Mouse (Mus musculus) MEL (cell line): ENCODE measurements around the gene Rnase4.
A peak's percentile ranks its signal among the peaks of the same experiment; 100 is the strongest.

Experiments used
- CTCF ChIP-seq, 3 experiments: IDR thresholded peaks in 2 of 3; conservative IDR thresholded peaks in 1 of 3; 2 replicates each; pipeline ENCODE4 v1.5.1; 2011 to 2012; ENCODE audit warnings: low read length in 3 of 3, low read depth in 2 of 3, mild to moderate bottlenecking in 2 of 3, improper control_type of control experiment in 1 of 3, inconsistent platforms in 1 of 3, mixed read lengths in 1 of 3, moderate library complexity in 1 of 3; ENCODE audit not compliant: control insufficient read depth in 1 of 3, insufficient read depth in 1 of 3, poor library complexity in 1 of 3, severe bottlenecking in 1 of 3
- ELF1 ChIP-seq: IDR thresholded peaks from 2 replicates; pipeline ENCODE4 v1.6.1; 2014; ENCODE audit warnings: low read depth, mild to moderate bottlenecking, inconsistent platforms, low read length, improper control_type of control experiment, moderate library complexity
- EP300 ChIP-seq, 2 experiments: IDR thresholded peaks; 2 replicates each; pipeline ENCODE4 v1.6.1; 2011; ENCODE audit warnings: improper control_type of control experiment in 2 of 2, low read length in 2 of 2, low read depth in 1 of 2, mild to moderate bottlenecking in 1 of 2
- HCFC1 ChIP-seq: IDR thresholded peaks from 2 replicates; pipeline ENCODE4 v1.6.1; 2012; ENCODE audit warnings: low read depth, mild to moderate bottlenecking, inconsistent platforms, low read length, improper control_type of control experiment, moderate library complexity
- POLR2A ChIP-seq, 2 experiments: IDR thresholded peaks; 2 replicates each; pipeline ENCODE4 v1.6.1; 2011 to 2012; ENCODE audit warnings: low read length in 2 of 2, mild to moderate bottlenecking in 2 of 2, control low read depth in 1 of 2, improper control_type of control experiment in 1 of 2, low read depth in 1 of 2, moderate library complexity in 1 of 2; ENCODE audit not compliant: control insufficient read depth in 1 of 2, insufficient read depth in 1 of 2, poor library complexity in 1 of 2
- SIN3A ChIP-seq: IDR thresholded peaks from 2 replicates; pipeline ENCODE4 v1.6.1; 2012; ENCODE audit warnings: low read length, improper control_type of control experiment, inconsistent platforms
- TBP ChIP-seq: IDR thresholded peaks from 2 replicates; pipeline ENCODE4 v1.8.0; 2011; ENCODE audit warnings: low read depth, low read length, improper control_type of control experiment
- ZNF384 ChIP-seq: IDR thresholded peaks from 2 replicates; pipeline ENCODE4 v1.6.1; 2012; ENCODE audit warnings: low read depth, mild to moderate bottlenecking, inconsistent platforms, low read length, improper control_type of control experiment

- TF ChIP-seq CTCF (IDR thresholded peaks at IDR 0.05 in 2 of 3, conservative IDR thresholded peaks at IDR 0.05 in 1 of 3; ENCODE audit: control insufficient read depth in 1 of 3, insufficient read depth in 1 of 3, low read depth in 2 of 3, low read length in 3 of 3, poor library complexity in 1 of 3, severe bottlenecking in 1 of 3) (peak; percentile 70 to 96 (median 90)), TBP (no peak), POLR2A (IDR thresholded peaks at IDR 0.05; ENCODE audit: control insufficient read depth in 1 of 2, insufficient read depth in 1 of 2, low read depth in 1 of 2, low read length in 2 of 2, poor library complexity in 1 of 2) (no peak), SIN3A (peak; percentile 34; the same call in 1 of the 2 replicates), ELF1 (no peak), EP300 (IDR thresholded peaks at IDR 0.05; ENCODE audit: low read depth in 1 of 2, low read length in 2 of 2) (no peak), ZNF384 (no peak), HCFC1 (no peak)
Measured at GRCm38 (mm10) chr14:51103217-51103616, 12.3 kb downstream of the Rnase4 start.
